ENCODE assay signal across 13 mouse cellular contexts in the genomic region with DNA sequence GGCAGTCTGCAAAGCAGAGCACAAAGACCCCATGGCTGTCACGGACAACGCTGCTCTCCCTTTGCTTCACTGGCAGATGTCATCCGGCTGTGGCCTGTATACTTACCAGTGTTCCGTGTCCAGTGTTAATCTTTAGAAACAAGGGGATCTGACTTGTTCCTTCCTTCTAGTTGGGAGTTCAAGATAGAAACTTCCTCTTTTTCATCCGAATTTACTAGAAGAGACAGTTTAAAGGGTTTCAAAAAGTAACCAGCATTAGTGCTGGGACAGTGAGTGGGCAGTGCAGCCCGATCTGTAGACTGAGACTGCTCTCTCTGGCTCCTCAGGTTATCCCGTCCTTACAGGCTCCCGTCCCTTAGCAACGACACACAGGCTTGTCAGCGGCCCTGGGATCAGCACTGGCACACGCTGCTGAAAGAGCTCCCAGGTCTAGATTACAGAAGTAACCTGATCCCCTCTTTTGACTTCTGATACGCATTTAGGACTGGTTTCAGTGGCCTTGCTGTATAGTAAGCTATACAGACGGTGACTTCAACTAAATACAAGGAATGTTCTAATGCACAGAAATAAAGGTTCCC. TPM values are rescaled to one million over a fixed set of nuclear protein-coding genes. Genes with fewer than 3 reads are reported as not detected.
DNase-seq lines count a peak whose midpoint lies in the region; ATAC-seq and TF ChIP-seq lines count a peak whose summit lies in the region.
"Had no signal": no experiment of that assay in that cellular context is flagged by ENCODE, and none has a peak within 500 bp of the region (broad histone marks: within the 10 kb centered on the region; RNA-seq: fewer than 3 reads in every experiment).

No protein-coding gene starts in this region.

- H3K27ac ChIP-seq in heart, adult 2 months = peak overlapping the region; percentile 51
- peak overlapping the region; percentile 69 for H3K27ac ChIP-seq in heart, embryonic 13.5 days (replicated peaks)
- H3K27ac ChIP-seq in liver, embryonic 13.5 days = peak overlapping the region; percentile 44
- no peak overlapping the region for H3K27ac ChIP-seq in left cerebral cortex, adult 2 months
- H3K27ac ChIP-seq: lung, embryonic 15.5 days had no signal

- no peaks in the 10 kb centered on the region for H3K27me3 ChIP-seq in heart, adult 2 months (ENCODE audit: control insufficient read depth, insufficient read depth, low read length)
- H3K27me3 ChIP-seq in G1E (ENCODE audit: insufficient read depth, low read length) = no peaks in the 10 kb centered on the region
- no peaks in the 10 kb centered on the region for H3K27me3 ChIP-seq in heart, embryonic 13.5 days (replicated peaks)
- H3K27me3 ChIP-seq in liver, embryonic 13.5 days = no peaks in the 10 kb centered on the region
- H3K27me3 ChIP-seq: lung, embryonic 15.5 days had no signal

- no peak overlapping the region for H3K4me3 ChIP-seq in heart, adult 2 months
- H3K4me3 ChIP-seq in G1E (ENCODE audit: low read depth, low read length) = peak overlapping the region; percentile 20; the same call in 1 of the 2 replicates
- no peak overlapping the region for H3K4me3 ChIP-seq in heart, embryonic 13.5 days
- H3K4me3 ChIP-seq in liver, embryonic 13.5 days (replicated peaks) = no peak overlapping the region
- H3K4me3 ChIP-seq in left cerebral cortex, adult 2 months = no peak overlapping the region
- H3K4me3 ChIP-seq: lung, embryonic 15.5 days; myocyte had no signal

- ATAC-seq in G1E (ENCODE audit: extremely low read depth, insufficient number of reproducible peaks, low FRiP score, poor library complexity, severe bottlenecking) = peak; percentile 54
- no peak for ATAC-seq in heart, embryonic 13.5 days (ENCODE audit: extremely low read depth, insufficient number of reproducible peaks, low FRiP score, low TSS enrichment)
- ATAC-seq in liver, embryonic 13.5 days (ENCODE audit: low read depth) = no peak
- ATAC-seq: hindbrain, embryonic 16.5 days had no signal

- H3K9me3 ChIP-seq in G1E (replicated peaks) = no peaks in the 10 kb centered on the region
- no peaks in the 10 kb centered on the region for H3K9me3 ChIP-seq in heart, embryonic 13.5 days
- no peaks in the 10 kb centered on the region for H3K9me3 ChIP-seq in liver, embryonic 13.5 days (replicated peaks)
- H3K9me3 ChIP-seq: lung, embryonic 15.5 days had no signal

- no peak overlapping the region for H3K9ac ChIP-seq in heart, adult 2 months (ENCODE audit: low read depth, low read length)
- peak overlapping the region; percentile 37; the same call in 1 of the 2 replicates for H3K9ac ChIP-seq in heart, embryonic 13.5 days
- H3K9ac ChIP-seq in liver, embryonic 13.5 days = no peak overlapping the region
- H3K9ac ChIP-seq: lung, embryonic 15.5 days had no signal

- no peak for TF ChIP-seq POLR2A in heart, adult 2 months (IDR thresholded peaks at IDR 0.05; ENCODE audit: insufficient read depth, low read depth, low read length)

- intact Hi-C loops in heart, adult 2 months (cut with DNase I) = no loop called here
- intact Hi-C loops in heart, postnatal 25 days (cut with DNase I) = loop anchor here (2.0 kb wide), 1 partner anchor 203 kb away; no protein-coding TSS in a partner anchor
- intact Hi-C loops in left cerebral cortex, adult 2 months (cut with DNase I) = no loop called here

- WGBS in heart, adult 2 months = 40% methylated on average over 13 of the region's 13 CpGs
- 44% methylated on average over 13 of the region's 13 CpGs for WGBS in heart, embryonic 13.5 days
- 49% methylated on average over 13 of the region's 13 CpGs for WGBS in liver, embryonic 13.5 days (ENCODE audit: insufficient replicate concordance)

- H3K4me2 ChIP-seq in heart, embryonic 13.5 days = no peak overlapping the region
- H3K4me2 ChIP-seq in liver, embryonic 13.5 days = no peak overlapping the region
- H3K4me2 ChIP-seq: lung, embryonic 15.5 days had no signal

- peaks cover 12% of the 10 kb centered on the region for H3K4me1 ChIP-seq in heart, adult 2 months (ENCODE audit: control insufficient read depth, insufficient read depth, low read length)
- peaks cover 83% of the 10 kb centered on the region for H3K4me1 ChIP-seq in G1E (ENCODE audit: insufficient read depth, low read depth, low read length)
- H3K4me1 ChIP-seq in heart, embryonic 13.5 days = peaks cover 21% of the 10 kb centered on the region
- peaks cover 61% of the 10 kb centered on the region for H3K4me1 ChIP-seq in liver, embryonic 13.5 days (replicated peaks)

- H3K36me3 ChIP-seq in heart, adult 2 months (ENCODE audit: control insufficient read depth, insufficient read depth, low read length) = no peaks in the 10 kb centered on the region
- peaks cover 98% of the 10 kb centered on the region for H3K36me3 ChIP-seq in G1E (replicated peaks)
- H3K36me3 ChIP-seq in heart, embryonic 13.5 days = peaks cover 90% of the 10 kb centered on the region
- peaks cover 100% of the 10 kb centered on the region for H3K36me3 ChIP-seq in liver, embryonic 13.5 days

- no peak for TF ChIP-seq CTCF in heart, adult 2 months (IDR thresholded peaks at IDR 0.05)
- TF ChIP-seq CTCF in G1E (IDR thresholded peaks at IDR 0.05; ENCODE audit: low read depth, low read length) = no peak
- no peak for TF ChIP-seq CTCF in left cerebral cortex, adult 2 months (IDR thresholded peaks at IDR 0.05)

- H3K79me2 ChIP-seq in heart, adult 2 months (replicated peaks; ENCODE audit: control insufficient read depth, insufficient read depth, low read length) = no peaks in the 10 kb centered on the region

- no peak for TF ChIP-seq EP300 in heart, adult 2 months (IDR thresholded peaks at IDR 0.05; ENCODE audit: insufficient read depth, low read depth, low read length)

- DNase-seq in heart, adult 2 months = peak; percentile 40 to 45
- DNase-seq in heart, postnatal 25 days (ENCODE audit: low spot score) = no peak
- no peak for DNase-seq in G1E (ENCODE audit: low spot score)
- no peak for DNase-seq in liver, embryonic 13.5 days
- DNase-seq in ovary, postnatal 10 days (ENCODE audit: low spot score) = no peak
- DNase-seq in layer of hippocampus, postnatal 10 days (ENCODE audit: low spot score in 2 of 2) = no peak
- no peak for DNase-seq in left cerebral cortex, adult 2 months (ENCODE audit: extremely low spot score in 1 of 2, low spot score in 2 of 2)
- DNase-seq: embryo, embryonic 11 days; thymus, adult 2 months had no signal

RNA-seq across cellular contexts. Expression of a gene that starts 9.9 kb away (rescaled TPM):
- total RNA-seq in heart, adult 2 months (2021) = under 1 TPM; 0.13 to 0.32 TPM
- 0.14 and 0.26 TPM in 2 replicates for polyA plus RNA-seq in heart, adult 2 months (2012; rRNA removed)
- under 1 TPM; 0.28 to 0.52 TPM for total RNA-seq in heart, postnatal 25 days (2021)
- total RNA-seq in G1E (2014; fragmentation: Nextera tagmentation) (60.7 and 84.9 TPM in 2 replicates), G1E (2017) (52.7 and 63.4 TPM in 2 replicates)
- 3.4 and 4.1 TPM in 2 replicates for polyA plus RNA-seq in G1E (2012)
- 21.1 and 22.9 TPM in 2 replicates for polyA plus RNA-seq in heart, embryonic 13.5 days (2015; fragmentation: Nextera tagmentation; extraction: Ambion mirVana)
- 69.1 and 79.8 TPM in 2 replicates for polyA plus RNA-seq in liver, embryonic 13.5 days (2015; fragmentation: Nextera tagmentation; extraction: Ambion mirVana)
- total RNA-seq in layer of hippocampus, postnatal 10 days (2021) = 1 to 10 TPM; 1.1 to 2.2 TPM
- under 1 TPM; 0.35 to 0.36 TPM for total RNA-seq in left cerebral cortex, adult 2 months (2021)

RNA-seq across cellular contexts. Expression of a gene that starts 10.1 kb away (rescaled TPM):
- 10 to 100 TPM; 10.1 to 12.8 TPM for total RNA-seq in heart, adult 2 months (2021)
- 7.1 and 10.9 TPM in 2 replicates for polyA plus RNA-seq in heart, adult 2 months (2012; rRNA removed)
- total RNA-seq in heart, postnatal 25 days (2021) = 10 to 100 TPM; 11.8 TPM
- total RNA-seq in G1E (2014; fragmentation: Nextera tagmentation) (109 and 110 TPM in 2 replicates), G1E (2017) (16.9 and 17.1 TPM in 2 replicates)
- 84.4 and 103 TPM in 2 replicates for polyA plus RNA-seq in G1E (2012)
- 27.9 and 28.3 TPM in 2 replicates for polyA plus RNA-seq in heart, embryonic 13.5 days (2015; fragmentation: Nextera tagmentation; extraction: Ambion mirVana)
- polyA plus RNA-seq in liver, embryonic 13.5 days (2015; fragmentation: Nextera tagmentation; extraction: Ambion mirVana) = 3.4 and 3.8 TPM in 2 replicates
- 10 to 100 TPM; 21.7 to 24.0 TPM for total RNA-seq in layer of hippocampus, postnatal 10 days (2021)
- total RNA-seq in left cerebral cortex, adult 2 months (2021) = 10 to 100 TPM; 14.0 to 18.7 TPM

RNA-seq across cellular contexts. Expression of a gene that starts 54.1 kb away (rescaled TPM):
- 1 to 10 TPM; 9.1 to 9.6 TPM for total RNA-seq in heart, adult 2 months (2021)
- polyA plus RNA-seq in heart, adult 2 months (2012; rRNA removed) = 4.0 and 5.1 TPM in 2 replicates
- 10 to 100 TPM in 1 of 2 experiments, 1 to 10 TPM in 1; 7.8 to 11.2 TPM for total RNA-seq in heart, postnatal 25 days (2021)
- total RNA-seq in G1E (2014; fragmentation: Nextera tagmentation) (25.4 and 29.9 TPM in 2 replicates), G1E (2017) (2.8 and 3.1 TPM in 2 replicates)
- polyA plus RNA-seq in G1E (2012) = 21.5 and 23.9 TPM in 2 replicates
- 2.3 and 2.6 TPM in 2 replicates for polyA plus RNA-seq in heart, embryonic 13.5 days (2015; fragmentation: Nextera tagmentation; extraction: Ambion mirVana)
- polyA plus RNA-seq in liver, embryonic 13.5 days (2015; fragmentation: Nextera tagmentation; extraction: Ambion mirVana) = 1.3 TPM in 2 replicates
- 10 to 100 TPM; 29.7 to 30.9 TPM for total RNA-seq in layer of hippocampus, postnatal 10 days (2021)
- 10 to 100 TPM; 72.7 to 73.9 TPM for total RNA-seq in left cerebral cortex, adult 2 months (2021)

Comparison
In these comparisons a context has a peak if more than half of its experiments do, and no peak if none do; other contexts are left out.
1. DNase-seq: peak in heart, adult 2 months (2 of 2); none in heart, postnatal 25 days (single experiment), G1E (single experiment), liver, embryonic 13.5 days (single experiment), ovary, postnatal 10 days (single experiment), layer of hippocampus, postnatal 10 days (0 of 2) and left cerebral cortex, adult 2 months (0 of 2).
2. RNA of a gene that starts 9.9 kb away (total RNA-seq): 52.7 to 84.9 TPM in G1E; 1.1 to 2.2 TPM in layer of hippocampus, postnatal 10 days, 0.28 to 0.52 TPM in heart, postnatal 25 days, 0.35 to 0.36 TPM in left cerebral cortex, adult 2 months and 0.13 to 0.32 TPM in heart, adult 2 months; every median in the first group is over 10 times any median in the second.